ENCODE assay signal across 13 mouse cellular contexts in the genomic region with DNA sequence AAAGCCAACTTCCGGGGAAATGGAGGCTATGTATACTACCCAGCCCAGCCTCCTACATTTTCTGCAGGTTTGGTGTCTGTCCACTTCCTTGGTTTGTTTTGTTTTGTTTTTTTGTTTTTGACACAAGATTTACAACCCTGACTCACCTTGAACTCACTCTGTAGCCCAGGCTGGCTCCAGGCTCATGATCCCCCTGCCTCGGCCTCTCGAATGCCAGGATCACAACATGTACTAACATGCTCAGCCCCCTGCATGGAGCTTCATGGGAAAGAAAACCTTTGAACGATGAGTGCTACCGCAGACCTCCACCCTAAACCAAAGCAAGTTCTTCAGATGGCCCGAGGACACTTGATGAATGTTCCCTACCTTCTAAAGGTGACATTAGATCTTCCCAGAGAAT.
"Had no signal": no experiment of that assay in that cellular context is flagged by ENCODE, and none has a peak within 500 bp of the region (broad histone marks: within the 10 kb centered on the region; RNA-seq: fewer than 3 reads in every experiment).

No protein-coding gene starts in this region.

- H3K4me3 ChIP-seq: limb, embryonic 10.5 days; limb, embryonic 13.5 days; liver, embryonic 12.5 days; liver, embryonic 15.5 days had no signal

- H3K27me3 ChIP-seq: liver, embryonic 12.5 days; liver, embryonic 15.5 days had no signal

- DNase-seq: kidney, adult 18-20 months; kidney, postnatal 14 days; kidney, postnatal 4 days; layer of hippocampus, postnatal 36 days; lung, adult 2 months; midbrain, embryonic 14.5 days; thymus, adult 18-20 months; thymus, postnatal 36 days had no signal

- H3K36me3 ChIP-seq: limb, embryonic 10.5 days; limb, embryonic 13.5 days; liver, embryonic 12.5 days; liver, embryonic 15.5 days had no signal

- ATAC-seq: intestine, embryonic 16.5 days; liver, embryonic 12.5 days had no signal

- H3K9ac ChIP-seq: limb, embryonic 13.5 days; liver, embryonic 12.5 days; liver, embryonic 15.5 days had no signal

- H3K27ac ChIP-seq: limb, embryonic 10.5 days; limb, embryonic 13.5 days; liver, embryonic 12.5 days; liver, embryonic 15.5 days had no signal
